Mouse (Mus musculus): ENCODE measurements around the gene Cytl1.

DNA sequence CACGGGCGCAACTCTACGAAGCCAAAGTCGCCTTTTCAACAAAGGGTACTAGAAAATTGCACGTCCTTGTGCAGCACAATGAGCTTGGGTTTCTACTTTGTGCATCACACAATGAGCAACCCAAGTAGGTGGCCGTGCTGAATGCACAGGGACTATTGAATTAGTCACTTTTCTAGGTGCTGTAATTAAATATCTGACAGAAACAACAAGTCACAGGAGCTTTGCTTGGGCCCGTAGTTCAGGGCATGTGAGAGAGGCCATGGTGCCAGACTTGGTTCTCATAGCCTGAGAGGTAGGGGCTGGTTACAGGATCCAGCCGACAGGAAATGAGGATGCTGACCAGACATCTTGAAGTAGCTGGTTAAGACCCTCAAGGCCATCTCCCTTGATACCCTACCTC lies 30.5 kb downstream of the Cytl1 start:
- no peak for TF ChIP-seq CTCF (IDR thresholded peaks at IDR 0.05; ENCODE audit: extremely low read depth, insufficient read depth, insufficient read length, insufficient replicate concordance)
- TF ChIP-seq POLR2A (IDR thresholded peaks at IDR 0.05; ENCODE audit: low read depth, low read length), result no peak
